Mouse (Mus musculus) spleen, adult 18-20 months (tissue): ENCODE measurements around the gene Crebl2.

ENCODE experiments used
- DNase-seq, 2 experiments: peaks; one replicate each; pipeline ENCODE4 v3.0.0; 2022; ENCODE audit warnings: mixed read lengths in 2 of 2

The Crebl2 gene

GRCm38 (mm10) chr6:134877276-134877675 is 47.3 kb downstream of the Crebl2 start:
- DNase-seq = no peak

GRCm38 (mm10) chr6:134877892-134878291 is 47.9 kb downstream of the Crebl2 start:
- no peak for DNase-seq

- no peak for DNase-seq
Observed at GRCm38 (mm10) chr6:134879556-134879955, 49.6 kb downstream of the Crebl2 start.

GRCm38 (mm10) chr6:134880046-134880445 is 50.1 kb downstream of the Crebl2 start:
- DNase-seq = no peak

GRCm38 (mm10) chr6:134883661-134884060 is 53.7 kb downstream of the Crebl2 start:
- no peak for DNase-seq

- DNase-seq = no peak
Observed at GRCm38 (mm10) chr6:134885515-134885914, 55.6 kb downstream of the Crebl2 start.

- no peak for DNase-seq
Observed at GRCm38 (mm10) chr6:134886475-134886874, 56.5 kb downstream of the Crebl2 start.

- DNase-seq = no peak
Observed at GRCm38 (mm10) chr6:134887008-134887407, 57.1 kb downstream of the Crebl2 start.

GRCm38 (mm10) chr6:134887711-134888449 is 57.9 kb downstream of the Crebl2 start:
- no peak for DNase-seq

GRCm38 (mm10) chr6:134888563-134889017 is 58.6 kb downstream of the Crebl2 start:
- DNase-seq = no peak

GRCm38 (mm10) chr6:134889763-134890162 is 59.8 kb downstream of the Crebl2 start:
- DNase-seq = no peak

GRCm38 (mm10) chr6:134890436-134890835 is 60.5 kb downstream of the Crebl2 start:
- DNase-seq = no peak

- DNase-seq = peak in 1 of 2 experiments; percentile 16
Observed at GRCm38 (mm10) chr6:134896570-134897436, 66.8 kb downstream of the Crebl2 start.

- peak; percentile 97 for DNase-seq
Observed at GRCm38 (mm10) chr6:134897443-134898094, 67.6 kb downstream of the Crebl2 start.

- DNase-seq = peak; percentile 76
Observed at GRCm38 (mm10) chr6:134898095-134898965, 68.4 kb downstream of the Crebl2 start, which contains the start of gene Gpr19. Gpr19 (minus strand) TSS chr6:134898578.

GRCm38 (mm10) chr6:134903368-134903767 is 73.4 kb downstream of the Crebl2 start:
- no peak for DNase-seq

GRCm38 (mm10) chr6:134903891-134904884 is 74.2 kb downstream of the Crebl2 start:
- no peak for DNase-seq

- no peak for DNase-seq
Observed at GRCm38 (mm10) chr6:134905811-134906210, 75.9 kb downstream of the Crebl2 start.
